Mouse (Mus musculus) midbrain, embryonic 14.5 days (tissue): ENCODE data around the gene Nup93. TPM values are rescaled to one million over a fixed set of nuclear protein-coding genes. Genes with fewer than 3 reads are reported as not detected.

Source experiments
- ATAC-seq: fragments of 200-750 bp; cut with Nextera tagmentation; 2 replicates; pipeline ENCODE4 v1.8.0; 2017; ENCODE audit warnings: moderate number of reproducible peaks, moderate library complexity; ENCODE audit not compliant: low FRiP score, low TSS enrichment
- DNase-seq: peaks from one replicate; pipeline ENCODE4 v3.0.0-alpha.2; 2015
- H3K27ac ChIP-seq: fragments of 300-500 bp; sonication (generic); replicated peaks from 2 replicates; pipeline ENCODE4 v1.5.1; 2014; ENCODE audit warnings: mild to moderate bottlenecking, low read depth, low read length, moderate library complexity
- H3K27me3 ChIP-seq: fragments of 300-500 bp; sonication (generic); 2 replicates; pipeline ENCODE4 v1.6.1; 2014; ENCODE audit warnings: low read length, control low read depth, mixed read lengths; ENCODE audit not compliant: control insufficient read depth, insufficient read depth
- H3K36me3 ChIP-seq: fragments of 300-500 bp; sonication (generic); 2 replicates; pipeline ENCODE4 v1.6.1; 2014; ENCODE audit warnings: low read length, control low read depth; ENCODE audit not compliant: control insufficient read depth, insufficient read depth
- H3K4me1 ChIP-seq: fragments of 300-500 bp; sonication (generic); 2 replicates; pipeline ENCODE4 v1.6.1; 2014; ENCODE audit warnings: mild to moderate bottlenecking, antibody characterized with exemption, low read length, control low read depth; ENCODE audit not compliant: control insufficient read depth, insufficient read depth
- H3K4me2 ChIP-seq: fragments of 300-500 bp; sonication (generic); 2 replicates; pipeline ENCODE4 v1.6.1; 2014; ENCODE audit warnings: mild to moderate bottlenecking, low read length, moderate library complexity
- H3K4me3 ChIP-seq: fragments of 300-500 bp; sonication (generic); replicated peaks from 2 replicates; pipeline ENCODE4 v1.5.1; 2014; ENCODE audit warnings: low read depth, low read length
- H3K9ac ChIP-seq: fragments of 300-500 bp; sonication (generic); replicated peaks from 2 replicates; pipeline ENCODE4 v1.6.1; 2014; ENCODE audit warnings: mild to moderate bottlenecking, low read length, moderate library complexity
- H3K9me3 ChIP-seq: fragments of 300-500 bp; sonication (generic); 2 replicates; pipeline ENCODE4 v1.6.1; 2016; ENCODE audit warnings: low read length, control low read depth, mixed read lengths; ENCODE audit not compliant: control insufficient read depth
- WGBS: fragments of 180-500 bp; shearing (Covaris S2); extraction: QIAGEN DNeasy Blood & Tissue Kit; methylation state at CpG from one replicate; pipeline ENCODE4 v1.1.7; 2014; 5-methylcytosine and 5-hydroxymethylcytosine counted together
- polyA plus RNA-seq: library from polyadenylated mRNA; unstranded; fragments of >200 nt; fragmentation: Nextera tagmentation; extraction: Ambion mirVana; gene quantifications from 2 replicates; pipeline ENCODE4 v1.2.1, GENCODE M21; 2014

Nup93 gene
- polyA plus RNA-seq, 1 experiment from 2014 or later, result 75.4 TPM

GRCm38 (mm10) chr8:94330733-94331132 lies 116.4 kb downstream of the Nup93 start:
- Histone ChIP-seq H3K27ac (no peak overlapping the region), H3K4me1 (no peaks in the 10 kb centered on the region), H3K4me2 (no peak overlapping the region), H3K27me3 (no peaks in the 10 kb centered on the region), H3K9me3 (no peaks in the 10 kb centered on the region), H3K36me3 (no peaks in the 10 kb centered on the region), H3K9ac (no peak overlapping the region), H3K4me3 (no peak overlapping the region)
- 35% methylated on average over 4 of the region's 4 CpGs for WGBS
- peak; percentile 31; the same call in 1 of the 2 replicates for ATAC-seq
- DNase-seq, result peak; percentile 89

- 67% methylated on average over 5 of the region's 5 CpGs for WGBS
- Histone ChIP-seq H3K9me3 (no peaks in the 10 kb centered on the region), H3K4me3 (no peak overlapping the region), H3K4me1 (no peaks in the 10 kb centered on the region), H3K4me2 (no peak overlapping the region), H3K27ac (no peak overlapping the region), H3K9ac (no peak overlapping the region), H3K36me3 (no peaks in the 10 kb centered on the region), H3K27me3 (no peaks in the 10 kb centered on the region)
- no peak for DNase-seq
- ATAC-seq, result no peak
These were observed 119.0 kb downstream of the Nup93 start for GRCm38 (mm10) chr8:94333345-94333744.

- Histone ChIP-seq H3K27ac (no peak overlapping the region), H3K9ac (no peak overlapping the region), H3K4me2 (no peak overlapping the region), H3K9me3 (no peaks in the 10 kb centered on the region), H3K27me3 (no peaks in the 10 kb centered on the region), H3K4me3 (no peak overlapping the region), H3K36me3 (no peaks in the 10 kb centered on the region), H3K4me1 (no peaks in the 10 kb centered on the region)
- no peak for DNase-seq
- WGBS, result 87% methylated on average over 8 of the region's 8 CpGs
- ATAC-seq, result no peak
These were observed 123.2 kb downstream of the Nup93 start for GRCm38 (mm10) chr8:94337559-94337958.

- H3K9ac ChIP-seq, result no peak overlapping the region
- no peaks in the 10 kb centered on the region for H3K27me3 ChIP-seq
- no peaks in the 10 kb centered on the region for H3K36me3 ChIP-seq
- DNase-seq (no peak), ATAC-seq (no peak)
- no peak overlapping the region for H3K27ac ChIP-seq
- no peak overlapping the region for H3K4me2 ChIP-seq
- H3K9me3 ChIP-seq, result no peaks in the 10 kb centered on the region
- WGBS, result 93% methylated on average over 7 of the region's 7 CpGs
- no peak overlapping the region for H3K4me3 ChIP-seq
- H3K4me1 ChIP-seq, result no peaks in the 10 kb centered on the region
These were observed 126.4 kb downstream of the Nup93 start for GRCm38 (mm10) chr8:94340796-94341195.

GRCm38 (mm10) chr8:94342691-94343090 lies 128.3 kb downstream of the Nup93 start:
- Histone ChIP-seq H3K4me1 (no peaks in the 10 kb centered on the region), H3K9me3 (no peaks in the 10 kb centered on the region), H3K27ac (no peak overlapping the region), H3K27me3 (no peaks in the 10 kb centered on the region), H3K36me3 (no peaks in the 10 kb centered on the region), H3K4me3 (no peak overlapping the region), H3K9ac (no peak overlapping the region), H3K4me2 (no peak overlapping the region)
- WGBS, result 88% methylated on average over 10 of the region's 10 CpGs
- ATAC-seq (no peak), DNase-seq (no peak)

- 11% methylated on average over 6 of the region's 6 CpGs for WGBS
- Histone ChIP-seq H3K27ac (no peak overlapping the region), H3K4me3 (no peak overlapping the region)
These were observed 128.9 kb downstream of the Nup93 start for GRCm38 (mm10) chr8:94343290-94343689.

GRCm38 (mm10) chr8:94343778-94344320 lies 129.5 kb downstream of the Nup93 start:
- H3K27me3 ChIP-seq, result no peaks in the 10 kb centered on the region
- no peak overlapping the region for H3K9ac ChIP-seq
- no peak overlapping the region for H3K4me3 ChIP-seq
- H3K27ac ChIP-seq, result no peak overlapping the region
- H3K36me3 ChIP-seq, result no peaks in the 10 kb centered on the region
- H3K9me3 ChIP-seq, result no peaks in the 10 kb centered on the region
- no peaks in the 10 kb centered on the region for H3K4me1 ChIP-seq
- H3K4me2 ChIP-seq, result no peak overlapping the region
- ATAC-seq (no peak), DNase-seq (no peak)
- WGBS, result 83% methylated on average over 11 of the region's 11 CpGs

More at GRCm38 (mm10) chr8:94343290-94343689, 128.9 kb downstream of the Nup93 start:
- no peak overlapping the region for H3K9ac ChIP-seq
- ATAC-seq, result no peak
- no peaks in the 10 kb centered on the region for H3K27me3 ChIP-seq
- H3K4me2 ChIP-seq, result no peak overlapping the region
- H3K36me3 ChIP-seq, result no peaks in the 10 kb centered on the region
- DNase-seq, result peak; percentile 84
- no peaks in the 10 kb centered on the region for H3K9me3 ChIP-seq
- no peaks in the 10 kb centered on the region for H3K4me1 ChIP-seq

- Histone ChIP-seq H3K27ac (no peak overlapping the region), H3K36me3 (no peaks in the 10 kb centered on the region), H3K9me3 (no peaks in the 10 kb centered on the region), H3K4me2 (no peak overlapping the region), H3K27me3 (no peaks in the 10 kb centered on the region), H3K4me1 (no peaks in the 10 kb centered on the region), H3K4me3 (no peak overlapping the region), H3K9ac (no peak overlapping the region)
- 93% methylated on average over 4 of the region's 4 CpGs for WGBS
- no peak for DNase-seq
- ATAC-seq, result no peak
These were observed 131.3 kb downstream of the Nup93 start for GRCm38 (mm10) chr8:94345657-94346056.

GRCm38 (mm10) chr8:94346264-94346663 lies 131.9 kb downstream of the Nup93 start:
- no peaks in the 10 kb centered on the region for H3K4me1 ChIP-seq
- ATAC-seq, result no peak
- H3K27ac ChIP-seq, result no peak overlapping the region
- no peaks in the 10 kb centered on the region for H3K36me3 ChIP-seq
- no peak overlapping the region for H3K4me3 ChIP-seq
- H3K4me2 ChIP-seq, result no peak overlapping the region
- no peaks in the 10 kb centered on the region for H3K9me3 ChIP-seq
- no peak overlapping the region for H3K9ac ChIP-seq
- DNase-seq, result no peak
- 93% methylated on average over 13 of the region's 13 CpGs for WGBS
- no peaks in the 10 kb centered on the region for H3K27me3 ChIP-seq
